Mouse (Mus musculus) embryonic facial prominence, embryonic 15.5 days (tissue): ENCODE results near the gene Carm1. TPM values are rescaled to one million over a fixed set of nuclear protein-coding genes. Genes with fewer than 3 reads are reported as not detected.

Experiments used
- ATAC-seq: fragments of 200-750 bp; cut with Nextera tagmentation; 2 replicates; pipeline ENCODE4 v1.8.0; 2017; ENCODE audit warnings: low read depth, moderate TSS enrichment; ENCODE audit not compliant: insufficient number of reproducible peaks, low FRiP score, low TSS enrichment
- H3K27ac ChIP-seq: fragments of 300-500 bp; sonication (generic); replicated peaks from 2 replicates; pipeline ENCODE4 v1.5.1; 2015; ENCODE audit warnings: mild to moderate bottlenecking, inconsistent platforms
- H3K27me3 ChIP-seq: fragments of 300-500 bp; sonication (generic); 2 replicates; pipeline ENCODE4 v1.6.1; 2015; ENCODE audit warnings: inconsistent platforms
- H3K36me3 ChIP-seq: fragments of 300-500 bp; sonication (generic); 2 replicates; pipeline ENCODE4 v1.6.1; 2015; ENCODE audit warnings: mild to moderate bottlenecking, inconsistent platforms
- H3K4me1 ChIP-seq: fragments of 300-500 bp; sonication (generic); 2 replicates; pipeline ENCODE4 v1.6.1; 2015; ENCODE audit warnings: inconsistent platforms
- H3K4me2 ChIP-seq: fragments of 300-500 bp; sonication (generic); replicated peaks from 2 replicates; pipeline ENCODE4 v1.6.1; 2015; ENCODE audit warnings: mild to moderate bottlenecking, inconsistent platforms
- H3K4me3 ChIP-seq: fragments of 300-500 bp; sonication (generic); replicated peaks from 2 replicates; pipeline ENCODE4 v1.5.1; 2015; ENCODE audit warnings: mild to moderate bottlenecking, inconsistent platforms
- H3K9ac ChIP-seq: fragments of 300-500 bp; sonication (generic); 2 replicates; pipeline ENCODE4 v1.6.1; 2015; ENCODE audit warnings: inconsistent platforms
- H3K9me3 ChIP-seq: fragments of 300-500 bp; sonication (generic); replicated peaks from 2 replicates; pipeline ENCODE4 v1.6.1; 2016; ENCODE audit warnings: inconsistent platforms
- WGBS: fragments of 180-500 bp; shearing (Covaris S2); methylation state at CpG from one replicate; pipeline ENCODE4 v1.1.7; 2015; 5-methylcytosine and 5-hydroxymethylcytosine counted together
- polyA plus RNA-seq: library from polyadenylated mRNA; unstranded; fragments of >200 nt; fragmentation: Nextera tagmentation; extraction: Ambion mirVana; gene quantifications from 2 replicates; pipeline ENCODE4 v1.2.1, GENCODE M21; 2015

Gene Carm1
- polyA plus RNA-seq = 56.5 and 61.5 TPM in 2 replicates

DNA sequence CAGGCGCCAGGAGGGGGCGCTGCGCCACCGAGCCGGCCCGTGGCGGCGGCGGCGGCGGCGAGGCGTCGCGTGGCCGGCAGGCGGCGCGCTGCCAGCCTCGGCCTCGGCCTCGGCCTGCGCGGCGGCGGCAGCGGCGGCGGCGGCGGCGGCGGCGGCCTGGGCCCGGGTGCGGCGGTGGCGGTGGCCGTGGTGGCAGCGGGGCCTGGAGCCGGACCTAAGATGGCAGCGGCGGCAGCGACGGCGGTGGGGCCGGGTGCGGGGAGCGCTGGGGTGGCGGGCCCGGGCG lies at the start of gene Carm1:
TSS of gene Carm1 (plus strand) at position 106 of the 286 bp plus-strand sequence.
- Histone ChIP-seq H3K27ac (peak within 1 kb of the TSS; percentile 99), H3K27me3 (no peaks in the 10 kb centered on the region), H3K4me3 (peak within 1 kb of the TSS; percentile 85), H3K9me3 (no peaks in the 10 kb centered on the region), H3K4me2 (peak within 1 kb of the TSS; percentile 70), H3K36me3 (peaks cover 11% of the 10 kb centered on the region), H3K9ac (peak within 1 kb of the TSS; percentile 97), H3K4me1 (peaks cover 33% of the 10 kb centered on the region)
- ATAC-seq = no peak
- WGBS = 1% methylated on average over 18 of the region's 52 CpGs

DNA sequence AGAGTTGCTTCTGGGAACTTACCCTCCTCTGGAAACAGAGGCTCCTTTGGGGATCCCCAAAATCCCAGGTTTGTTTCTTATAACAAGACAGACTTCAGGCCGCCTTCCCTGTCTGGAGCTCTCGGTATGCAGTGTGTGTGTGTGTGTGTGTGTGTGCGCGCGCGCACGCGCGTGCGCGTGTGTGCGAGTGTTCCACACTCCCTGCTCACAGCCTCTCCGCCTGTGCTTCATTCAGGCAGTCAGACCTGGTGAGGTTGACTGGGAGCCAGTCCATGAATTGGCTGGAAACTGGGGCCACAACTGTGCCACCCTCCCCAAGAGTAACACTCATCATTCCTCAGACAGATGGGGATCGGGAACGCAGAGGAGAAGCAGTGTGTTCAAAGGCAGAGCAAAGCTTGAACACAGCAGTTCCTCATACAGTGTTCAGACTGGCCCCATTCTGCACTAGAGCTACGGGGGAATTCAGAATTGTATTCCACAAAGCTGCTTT lies 49.6 kb upstream of the Carm1 start:
- no peak; the same call in 1 of the 2 replicates for ATAC-seq
- Histone ChIP-seq H3K9me3 (no peaks in the 10 kb centered on the region), H3K4me2 (peak overlapping the region; percentile 57), H3K27me3 (no peaks in the 10 kb centered on the region), H3K9ac (no peak overlapping the region), H3K4me3 (peak overlapping the region; percentile 40), H3K4me1 (peaks cover 45% of the 10 kb centered on the region), H3K36me3 (peaks cover 26% of the 10 kb centered on the region), H3K27ac (peak overlapping the region; percentile 95)
- 50% methylated on average over 16 of the region's 16 CpGs for WGBS

DNA sequence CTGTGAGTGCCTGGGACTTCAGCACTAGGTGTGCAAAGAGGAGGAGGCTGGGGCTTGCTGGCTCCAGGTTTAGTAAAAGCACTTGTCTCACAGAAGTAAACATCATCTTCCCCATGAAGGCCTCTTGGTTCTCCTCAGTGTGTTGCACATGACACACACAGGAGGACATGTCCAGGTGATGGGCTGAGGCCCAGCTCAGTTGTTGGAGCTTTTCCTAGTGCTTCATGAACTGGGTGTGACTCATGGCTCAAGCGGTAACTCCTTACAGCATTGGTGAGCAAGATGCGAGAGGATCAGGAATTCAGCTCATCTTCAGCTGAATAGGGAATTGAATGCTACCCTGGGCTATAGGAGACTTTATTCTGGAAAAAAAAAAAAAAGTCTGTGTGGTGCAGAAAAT lies 49.0 kb upstream of the Carm1 start:
- H3K36me3 ChIP-seq = peaks cover 23% of the 10 kb centered on the region
- H3K9ac ChIP-seq = no peak overlapping the region
- H3K4me1 ChIP-seq = peaks cover 41% of the 10 kb centered on the region
- 72% methylated on average over 2 of the region's 2 CpGs for WGBS
- H3K4me3 ChIP-seq = 0 out of 2 replicates have a peak overlapping the region, but pooled peaks have one; percentile 40
- H3K27ac ChIP-seq = peak overlapping the region; percentile 95
- ATAC-seq = no peak
- H3K9me3 ChIP-seq = no peaks in the 10 kb centered on the region
- peak overlapping the region; percentile 57 for H3K4me2 ChIP-seq
- no peaks in the 10 kb centered on the region for H3K27me3 ChIP-seq

DNA sequence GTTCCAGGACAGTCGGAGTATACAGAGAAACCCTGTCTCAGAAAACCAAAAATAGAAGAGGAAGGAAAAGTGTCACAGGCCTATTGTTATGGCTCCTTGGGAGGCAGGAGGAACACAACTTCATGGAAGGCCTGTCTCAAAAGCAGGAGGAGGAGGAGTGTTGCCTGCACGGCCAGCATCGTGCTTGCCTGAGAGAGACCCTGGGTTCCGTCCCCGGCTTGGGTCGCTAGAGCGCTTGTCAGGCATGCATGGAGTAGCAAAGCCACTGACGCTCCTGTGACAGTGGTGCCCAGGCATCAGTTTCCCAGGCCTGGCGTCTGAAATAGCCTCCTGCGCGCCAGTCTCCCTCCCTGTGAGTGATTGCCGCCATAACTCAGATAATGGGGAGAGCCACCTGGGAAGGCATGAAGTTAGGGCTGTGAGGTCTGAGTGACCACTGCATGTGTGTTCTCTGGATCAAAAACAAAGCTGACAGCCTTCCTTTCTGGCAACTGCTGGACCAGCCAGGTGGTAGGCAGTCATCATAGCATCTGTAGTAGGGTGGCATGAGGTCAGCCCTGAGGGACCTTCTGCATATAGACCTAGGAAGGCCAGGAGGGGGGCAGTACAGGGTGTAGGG lies 48.3 kb upstream of the Carm1 start:
- H3K36me3 ChIP-seq = peaks cover 24% of the 10 kb centered on the region

DNA sequence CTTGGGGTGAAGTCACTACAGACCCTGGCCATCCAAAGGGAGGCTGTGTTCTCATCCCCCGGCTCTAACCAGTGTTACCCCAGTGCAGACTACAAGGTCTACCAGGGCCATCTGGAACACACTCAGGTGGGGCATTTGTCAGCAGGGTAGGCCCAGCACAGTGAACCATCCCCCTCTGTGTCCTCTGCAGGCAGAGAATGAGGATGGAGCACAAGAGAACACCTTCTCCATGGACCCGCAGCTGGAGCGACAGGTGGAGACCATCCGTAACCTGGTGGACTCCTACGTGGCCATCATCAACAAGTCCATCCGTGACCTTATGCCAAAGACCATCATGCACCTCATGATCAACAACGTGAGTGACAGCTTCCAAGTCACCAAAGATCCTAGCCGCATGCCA lies 43.3 kb upstream of the Carm1 start:
- H3K9me3 ChIP-seq = no peaks in the 10 kb centered on the region
- no peak overlapping the region for H3K9ac ChIP-seq
- no peak overlapping the region for H3K27ac ChIP-seq
- 93% methylated on average over 8 of the region's 8 CpGs for WGBS
- no peak for ATAC-seq
- H3K4me3 ChIP-seq = no peak overlapping the region
- H3K27me3 ChIP-seq = no peaks in the 10 kb centered on the region
- H3K4me2 ChIP-seq = no peak overlapping the region
- H3K36me3 ChIP-seq = peaks cover 67% of the 10 kb centered on the region
- H3K4me1 ChIP-seq = peaks cover under 1% of the 10 kb centered on the region; the same call in 1 of the 2 replicates

More for the DNA sequence above, 48.3 kb upstream of the Carm1 start:
- ATAC-seq = no peak
- whole genome bisulfite sequencing = 88% methylated on average over 12 of the region's 12 CpGs
- Histone ChIP-seq H3K9ac (no peak overlapping the region), H3K9me3 (no peaks in the 10 kb centered on the region), H3K4me3 (no peak overlapping the region), H3K4me2 (no peak overlapping the region), H3K4me1 (peaks cover 33% of the 10 kb centered on the region), H3K27ac (peak overlapping the region; percentile 95), H3K27me3 (no peaks in the 10 kb centered on the region)

DNA sequence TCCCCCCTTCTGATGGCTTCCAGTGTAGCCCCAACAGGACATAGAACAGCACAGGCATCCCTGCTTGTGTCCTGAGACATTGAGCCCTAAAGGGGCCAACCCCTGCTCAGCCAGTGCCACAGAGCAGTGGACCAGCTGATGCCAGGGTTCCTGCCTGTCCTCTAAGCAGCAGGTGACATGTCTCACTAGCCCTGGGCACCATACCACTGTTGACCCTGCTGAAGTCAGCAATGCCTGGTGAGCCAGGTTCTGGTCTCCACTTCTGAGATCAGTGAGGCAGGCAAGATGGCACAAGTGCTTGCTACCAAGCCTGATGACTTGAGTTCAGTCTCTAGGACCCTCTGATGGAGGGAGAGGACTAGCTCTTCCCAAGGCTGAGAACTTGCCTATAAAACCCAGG lies 40.9 kb upstream of the Carm1 start:
- ATAC-seq = no peak
- Histone ChIP-seq H3K27ac (no peak overlapping the region), H3K4me1 (peaks cover 13% of the 10 kb centered on the region), H3K27me3 (no peaks in the 10 kb centered on the region), H3K4me3 (no peak overlapping the region), H3K9ac (no peak overlapping the region), H3K4me2 (no peak overlapping the region), H3K9me3 (no peaks in the 10 kb centered on the region), H3K36me3 (peaks cover 61% of the 10 kb centered on the region)

DNA sequence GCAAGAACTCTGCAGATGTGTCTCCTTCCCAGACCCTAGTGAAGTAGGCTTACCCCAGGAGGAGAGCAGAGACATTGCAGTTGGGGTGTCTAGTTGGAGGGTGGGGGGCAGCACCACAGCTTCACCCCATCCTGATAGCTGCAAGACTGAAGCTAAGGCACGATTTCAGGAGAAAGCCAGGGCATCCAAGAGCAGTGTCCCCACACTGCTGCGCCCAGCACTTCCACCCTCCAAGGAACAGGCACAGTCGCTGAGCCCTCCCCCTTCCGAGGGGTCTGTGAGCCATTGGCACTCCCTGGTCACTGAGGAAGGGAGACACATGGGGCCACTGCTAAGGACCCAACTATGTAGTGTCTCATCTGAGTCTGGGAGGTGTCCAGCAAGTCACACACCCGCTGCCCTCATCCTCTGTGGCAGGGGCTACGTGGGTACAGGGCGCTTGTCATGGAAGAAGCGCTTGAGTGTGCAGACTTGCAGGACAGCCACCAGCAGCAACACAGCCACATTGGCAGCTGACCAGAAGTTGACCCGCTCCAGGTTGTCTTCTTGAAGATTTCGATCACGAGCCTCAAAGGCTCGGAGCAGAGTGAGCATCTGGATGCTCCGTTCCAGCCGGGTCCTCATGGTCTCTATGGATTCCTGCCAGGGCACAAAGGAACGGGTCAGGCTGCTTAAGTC lies 38.8 kb upstream of the Carm1 start:
- ATAC-seq = no peak
- H3K4me3 ChIP-seq = no peak overlapping the region
- H3K9ac ChIP-seq = no peak overlapping the region
- no peak overlapping the region for H3K27ac ChIP-seq
- peaks cover 59% of the 10 kb centered on the region for H3K36me3 ChIP-seq
- WGBS = 93% methylated on average over 15 of the region's 15 CpGs
- H3K4me1 ChIP-seq = peaks cover 18% of the 10 kb centered on the region
- H3K9me3 ChIP-seq = no peaks in the 10 kb centered on the region
- H3K4me2 ChIP-seq = no peak overlapping the region
- H3K27me3 ChIP-seq = no peaks in the 10 kb centered on the region

DNA sequence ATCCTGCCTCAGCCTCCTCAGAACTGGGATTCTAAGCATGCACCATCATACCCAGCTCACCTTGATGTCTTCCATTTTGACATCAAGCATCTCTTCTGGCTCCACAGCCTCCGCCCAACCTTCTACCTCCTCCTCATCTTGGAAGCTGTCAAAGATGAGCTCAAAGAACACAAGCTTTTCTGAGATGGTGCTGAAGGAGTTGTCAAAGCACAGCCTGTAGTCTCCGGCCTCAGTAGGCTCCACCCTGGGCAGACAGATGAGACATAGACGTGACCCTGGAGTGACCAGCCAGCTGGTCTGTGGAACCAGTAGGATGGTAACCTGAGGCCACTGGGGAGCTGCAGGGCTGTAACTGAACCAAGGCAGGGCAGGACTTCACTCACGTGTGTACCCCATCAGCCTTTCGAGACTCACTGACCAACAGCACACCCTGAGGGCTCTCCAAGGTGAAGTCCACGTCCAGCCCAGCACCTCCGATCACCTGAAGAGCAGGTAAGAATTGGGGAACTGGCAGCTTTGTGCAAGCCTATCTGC lies 37.8 kb upstream of the Carm1 start:
- H3K4me1 ChIP-seq = peaks cover 18% of the 10 kb centered on the region
- no peak for ATAC-seq
- H3K4me2 ChIP-seq = peak overlapping the region; percentile 72
- no peaks in the 10 kb centered on the region for H3K27me3 ChIP-seq
- 0 out of 2 replicates have a peak overlapping the region, but pooled peaks have one; percentile 96 for H3K27ac ChIP-seq
- H3K9me3 ChIP-seq = no peaks in the 10 kb centered on the region
- H3K36me3 ChIP-seq = peaks cover 50% of the 10 kb centered on the region
- peak overlapping the region; percentile 83 for H3K4me3 ChIP-seq
- H3K9ac ChIP-seq = peak overlapping the region; percentile 69; the same call in 1 of the 2 replicates
- 65% methylated on average over 7 of the region's 7 CpGs for WGBS

DNA sequence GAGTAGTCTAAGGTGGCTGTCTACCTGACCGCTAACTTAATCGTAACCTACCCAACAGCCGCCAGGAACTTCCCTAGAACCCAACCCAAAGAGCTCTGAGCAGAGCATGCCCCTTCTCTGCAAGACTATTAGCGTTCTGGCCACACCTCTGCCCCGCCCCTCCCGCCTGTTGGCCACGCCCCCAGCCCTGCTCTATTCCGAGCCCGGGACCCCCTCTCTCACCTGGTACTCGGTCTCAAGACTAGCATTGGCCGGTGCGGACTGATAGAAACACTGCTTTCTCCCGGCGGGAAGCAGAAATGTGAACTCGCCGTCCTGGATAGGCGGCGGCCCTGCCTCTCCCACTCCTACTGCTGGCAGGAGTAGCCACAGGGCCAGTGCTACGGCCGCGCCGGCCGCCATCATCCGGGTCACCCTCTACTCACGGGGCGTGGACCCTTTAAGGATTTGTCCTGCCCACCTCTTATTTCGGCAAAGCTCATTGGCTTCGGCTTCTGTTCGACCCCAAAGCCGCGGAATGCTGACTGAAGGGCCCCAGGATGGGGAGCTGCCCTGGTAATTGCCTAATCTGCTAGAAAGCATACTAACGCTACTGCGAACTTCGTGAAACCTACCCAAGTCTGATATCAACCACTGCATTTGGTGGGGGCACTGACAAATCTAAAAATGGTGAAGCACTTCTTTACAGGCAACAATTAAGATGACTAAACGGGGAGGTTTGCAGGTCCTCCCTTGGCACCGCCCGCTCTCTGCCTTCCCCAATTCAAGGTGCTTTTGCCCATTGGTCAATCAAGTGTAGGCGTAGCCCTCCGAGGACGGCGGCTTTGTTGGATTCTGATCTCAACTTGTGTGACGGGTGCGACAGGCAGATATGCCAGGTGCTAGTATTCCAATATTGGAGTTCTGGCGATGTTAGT lies 36.7 kb upstream of the Carm1 start, which contains the start of gene Tmed1:
TSS of gene Tmed1 (minus strand) at position 481 of the 917 bp plus-strand sequence.
- no peaks in the 10 kb centered on the region for H3K9me3 ChIP-seq
- no peaks in the 10 kb centered on the region for H3K27me3 ChIP-seq
- peak within 1 kb of the TSS; percentile 83 for H3K4me3 ChIP-seq
- 0% methylated on average over 44 of the region's 44 CpGs for WGBS
- peaks cover 39% of the 10 kb centered on the region for H3K36me3 ChIP-seq
- H3K4me2 ChIP-seq = peak within 1 kb of the TSS; percentile 72
- peaks cover 18% of the 10 kb centered on the region for H3K4me1 ChIP-seq
- peak within 1 kb of the TSS; percentile 96 for H3K27ac ChIP-seq
- peak; percentile 96 for ATAC-seq
- H3K9ac ChIP-seq = peak within 1 kb of the TSS; percentile 69

DNA sequence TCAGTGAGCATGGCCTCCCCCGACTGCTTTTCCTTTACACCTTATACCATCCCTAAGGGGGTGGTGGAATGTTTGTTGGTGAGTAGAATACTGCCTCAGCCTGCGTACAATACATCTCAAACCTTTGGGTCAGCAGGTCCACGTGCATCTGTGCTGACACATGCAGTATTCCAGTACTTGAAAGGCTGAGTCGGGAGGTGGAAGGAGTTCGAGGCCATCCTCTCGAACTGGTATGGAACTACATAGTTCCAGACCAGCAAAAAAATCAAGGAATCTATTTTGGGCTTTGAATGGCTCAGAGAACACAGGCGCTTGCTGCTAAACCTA lies 36.0 kb upstream of the Carm1 start:
- 0% methylated on average over 7 of the region's 7 CpGs for WGBS
- Histone ChIP-seq H3K9ac (peak overlapping the region; percentile 23; the same call in 1 of the 2 replicates), H3K4me3 (peak overlapping the region; percentile 83), H3K4me1 (peaks cover 18% of the 10 kb centered on the region), H3K36me3 (peaks cover 33% of the 10 kb centered on the region), H3K9me3 (no peaks in the 10 kb centered on the region), H3K4me2 (peak overlapping the region; percentile 72), H3K27ac (peak overlapping the region; percentile 96), H3K27me3 (no peaks in the 10 kb centered on the region)
- no peak for ATAC-seq

DNA sequence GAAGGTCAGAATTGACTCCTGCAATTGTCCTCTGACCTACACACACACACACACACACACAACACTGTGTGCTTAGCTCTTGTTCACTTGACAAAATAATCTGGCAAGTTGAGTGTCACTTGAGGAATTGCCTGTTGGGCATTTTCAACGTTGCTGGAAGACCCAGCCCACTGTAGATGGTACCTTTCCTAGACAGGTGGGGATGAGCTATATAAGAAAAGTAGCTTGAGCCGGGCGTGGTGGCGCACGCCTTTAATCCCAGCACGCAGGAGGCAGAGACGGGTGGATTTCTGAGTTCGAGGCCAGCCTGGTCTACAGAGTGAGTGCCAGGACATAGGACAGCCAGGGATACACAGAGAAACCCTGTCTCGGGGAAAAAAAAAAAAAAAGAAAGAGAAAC lies 35.6 kb upstream of the Carm1 start:
- Histone ChIP-seq H3K27me3 (no peaks in the 10 kb centered on the region), H3K27ac (peak overlapping the region; percentile 96), H3K9ac (peak overlapping the region; percentile 23; the same call in 1 of the 2 replicates), H3K4me1 (peaks cover 18% of the 10 kb centered on the region), H3K4me2 (peak overlapping the region; percentile 72), H3K4me3 (peak overlapping the region; percentile 83), H3K36me3 (peaks cover 29% of the 10 kb centered on the region), H3K9me3 (no peaks in the 10 kb centered on the region)
- 69% methylated on average over 9 of the region's 9 CpGs for WGBS
- no peak for ATAC-seq
